Mouse (Mus musculus) cerebellum, adult 8-10 months (tissue): ENCODE results near the gene Sort1.

ENCODE experiments used
- DNase-seq: peaks from one replicate; pipeline ENCODE4 v3.0.0; 2022

Gene Sort1

GRCm38 (mm10) chr3:108328441-108328841, 44.6 kb downstream of the Sort1 start:
- no peak for DNase-seq

- no peak for DNase-seq
These were observed 46.9 kb downstream of the Sort1 start for GRCm38 (mm10) chr3:108330812-108331211.

- no peak for DNase-seq
These were observed 53.0 kb downstream of the Sort1 start for GRCm38 (mm10) chr3:108336878-108337277.

GRCm38 (mm10) chr3:108341040-108341439, 57.2 kb downstream of the Sort1 start:
- DNase-seq: no peak

- DNase-seq: no peak
These were observed 58.3 kb downstream of the Sort1 start for GRCm38 (mm10) chr3:108342185-108342584.

GRCm38 (mm10) chr3:108345855-108346254, 62.0 kb downstream of the Sort1 start:
- no peak for DNase-seq

- no peak for DNase-seq
These were observed 64.5 kb downstream of the Sort1 start for GRCm38 (mm10) chr3:108348376-108348775.

- DNase-seq: no peak
These were observed 71.4 kb downstream of the Sort1 start for GRCm38 (mm10) chr3:108355245-108355644.

- no peak for DNase-seq
These were observed 73.2 kb downstream of the Sort1 start for GRCm38 (mm10) chr3:108357051-108357450.

- peak; percentile 10 for DNase-seq
These were observed 74.6 kb downstream of the Sort1 start for GRCm38 (mm10) chr3:108358445-108358844.

- DNase-seq: no peak
These were observed 77.0 kb downstream of the Sort1 start for GRCm38 (mm10) chr3:108360894-108361293.

GRCm38 (mm10) chr3:108363626-108364025, 79.7 kb downstream of the Sort1 start:
- DNase-seq: no peak

GRCm38 (mm10) chr3:108364270-108364995, 80.6 kb downstream of the Sort1 start, which contains the start of gene Mybphl:
TSS of gene Mybphl (plus strand) at chr3:108364911.
- no peak for DNase-seq

GRCm38 (mm10) chr3:108367173-108367572, 83.3 kb downstream of the Sort1 start:
- peak; percentile 20 for DNase-seq

GRCm38 (mm10) chr3:108367828-108368227, 83.9 kb downstream of the Sort1 start:
- DNase-seq: no peak

GRCm38 (mm10) chr3:108368721-108369120, 84.8 kb downstream of the Sort1 start:
- DNase-seq: no peak

GRCm38 (mm10) chr3:108372274-108372673, 88.4 kb downstream of the Sort1 start:
- DNase-seq: no peak

GRCm38 (mm10) chr3:108372691-108373090, 88.8 kb downstream of the Sort1 start:
- no peak for DNase-seq

- DNase-seq: no peak
These were observed 95.2 kb downstream of the Sort1 start for GRCm38 (mm10) chr3:108378875-108379663.

- DNase-seq: no peak
These were observed 96.8 kb downstream of the Sort1 start for GRCm38 (mm10) chr3:108380695-108381094.

- DNase-seq: no peak
These were observed 98.3 kb downstream of the Sort1 start for GRCm38 (mm10) chr3:108381945-108382875.

- DNase-seq: peak; percentile 76
These were observed 99.8 kb downstream of the Sort1 start, which contains the start of gene Psrc1 for GRCm38 (mm10) chr3:108383485-108384354. TSS of gene Psrc1 (plus strand) at chr3:108383839.
